Mouse (Mus musculus) skeletal muscle tissue, adult 2 months (tissue): ENCODE measurements at regions not wholly inside any gene's neighbourhood (a gene's known extent, or its start where the extent isn't known, plus 50 kb on each side); places are given as distances from the start of the nearest gene placed in this dataset.

Experiments used
- DNase-seq: peaks from one replicate; pipeline ENCODE4 v3.0.0-alpha.2; 2012; ENCODE audit warnings: low read depth, low spot score

DNA sequence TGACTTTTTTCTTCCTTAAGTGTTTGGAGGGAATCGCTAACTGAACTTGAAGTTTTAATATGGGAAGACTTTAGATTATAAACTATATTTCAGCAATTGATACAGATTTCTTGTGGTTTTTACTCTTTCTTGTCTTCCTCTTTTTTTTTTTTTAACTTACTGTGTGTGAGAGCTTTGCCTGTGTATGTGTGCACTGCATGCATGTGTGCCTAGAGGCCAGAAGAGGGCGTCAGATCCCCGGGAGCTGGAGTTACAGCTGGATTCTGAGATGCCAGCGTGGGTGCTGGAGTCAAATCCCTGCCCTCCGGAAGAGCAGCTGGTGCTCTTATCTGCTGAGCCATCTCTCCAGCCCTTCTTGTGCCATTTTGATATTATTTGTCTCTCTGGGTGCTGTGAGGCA lies 129.6 kb downstream of the Trim33 start:
- no peak for DNase-seq

DNA sequence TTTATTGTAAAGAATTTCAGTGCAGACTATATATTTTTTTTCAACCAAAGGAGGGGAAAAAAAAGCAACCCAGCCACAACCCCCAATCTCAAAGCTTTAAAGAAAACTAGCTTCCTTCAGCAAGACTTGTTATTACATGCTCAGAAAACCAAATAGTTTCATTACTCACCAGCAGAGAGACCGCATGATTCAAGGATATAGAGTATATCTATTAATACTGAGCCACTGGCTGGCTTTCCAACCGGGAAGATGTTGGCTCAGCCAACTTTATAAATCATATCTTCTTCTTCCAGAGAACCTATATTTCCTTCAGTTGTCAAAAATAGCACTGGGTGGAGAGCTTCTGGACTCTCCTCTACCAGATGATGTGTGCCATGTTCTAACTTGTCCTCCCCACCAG lies 133.2 kb downstream of the Trim33 start:
- DNase-seq = no peak

DNA sequence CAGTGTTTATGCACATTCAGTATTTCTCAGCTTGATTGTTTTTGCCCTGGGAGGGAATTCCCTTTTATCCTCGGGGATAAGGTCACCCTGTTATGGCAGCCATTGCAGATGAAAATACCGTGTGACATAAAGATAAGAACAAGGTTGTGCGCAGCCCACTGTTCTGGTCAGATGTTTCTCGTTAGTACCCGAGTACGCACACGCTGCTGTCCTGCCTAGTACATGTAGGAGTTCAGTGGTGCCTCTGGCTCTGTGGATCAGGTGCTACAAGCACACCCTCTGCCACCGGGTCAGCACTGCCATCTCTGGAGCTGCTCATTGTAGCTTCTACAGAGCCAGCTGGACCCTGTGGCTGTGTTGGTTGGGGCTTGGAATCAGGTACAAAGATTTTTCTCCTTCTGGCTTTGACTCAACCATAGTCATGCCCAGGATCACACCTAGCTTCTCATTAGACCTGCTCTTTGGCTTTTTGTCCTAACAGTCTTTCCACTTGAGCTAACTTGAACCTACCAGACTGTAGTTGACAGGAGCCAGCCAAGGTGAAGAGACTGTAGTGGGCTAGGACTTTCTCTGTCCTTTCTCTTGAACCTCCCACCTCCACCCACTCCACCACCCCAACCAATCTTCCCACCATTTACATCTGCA lies 136.1 kb downstream of the Trim33 start:
- no peak for DNase-seq

DNA sequence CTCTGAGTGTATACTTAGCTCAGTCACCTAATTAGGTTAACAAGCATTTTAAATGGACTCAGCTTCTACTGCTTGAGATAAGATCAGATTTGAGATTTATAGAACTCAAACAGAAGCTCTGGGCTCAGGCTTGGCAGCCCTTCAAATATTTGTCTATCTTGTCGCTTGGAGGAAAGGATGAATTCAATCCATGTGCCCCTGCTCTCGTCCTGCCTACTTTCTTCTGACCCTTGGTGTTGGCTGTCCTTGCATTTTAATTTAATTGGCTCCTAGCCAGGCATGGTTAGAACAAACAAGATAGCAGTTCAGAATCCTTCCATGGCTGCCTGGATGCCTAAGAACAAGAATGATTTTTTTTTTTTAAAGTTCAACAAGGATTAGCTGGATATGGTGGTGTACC lies 137.2 kb downstream of the Trim33 start:
- DNase-seq = no peak

DNA sequence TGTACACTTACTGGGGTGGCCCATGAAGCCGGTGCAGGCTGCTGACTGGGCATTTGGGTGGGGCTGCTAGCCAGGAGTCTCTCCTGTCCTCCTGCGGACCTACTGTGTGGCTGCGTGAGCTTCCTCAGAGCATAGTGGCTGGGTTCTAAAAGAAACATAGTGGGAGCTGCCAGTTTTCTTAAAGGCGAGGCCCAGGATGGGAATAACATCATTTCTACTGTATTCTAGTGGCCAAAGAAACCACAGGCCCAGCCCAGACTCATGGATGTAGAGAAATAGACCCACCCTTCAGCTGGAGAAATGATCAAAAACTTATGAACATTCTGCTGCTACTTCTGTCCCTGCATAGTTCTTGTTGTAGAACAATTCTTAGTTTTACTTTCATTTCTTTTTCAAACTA lies 138.7 kb downstream of the Trim33 start:
- DNase-seq = no peak

DNA sequence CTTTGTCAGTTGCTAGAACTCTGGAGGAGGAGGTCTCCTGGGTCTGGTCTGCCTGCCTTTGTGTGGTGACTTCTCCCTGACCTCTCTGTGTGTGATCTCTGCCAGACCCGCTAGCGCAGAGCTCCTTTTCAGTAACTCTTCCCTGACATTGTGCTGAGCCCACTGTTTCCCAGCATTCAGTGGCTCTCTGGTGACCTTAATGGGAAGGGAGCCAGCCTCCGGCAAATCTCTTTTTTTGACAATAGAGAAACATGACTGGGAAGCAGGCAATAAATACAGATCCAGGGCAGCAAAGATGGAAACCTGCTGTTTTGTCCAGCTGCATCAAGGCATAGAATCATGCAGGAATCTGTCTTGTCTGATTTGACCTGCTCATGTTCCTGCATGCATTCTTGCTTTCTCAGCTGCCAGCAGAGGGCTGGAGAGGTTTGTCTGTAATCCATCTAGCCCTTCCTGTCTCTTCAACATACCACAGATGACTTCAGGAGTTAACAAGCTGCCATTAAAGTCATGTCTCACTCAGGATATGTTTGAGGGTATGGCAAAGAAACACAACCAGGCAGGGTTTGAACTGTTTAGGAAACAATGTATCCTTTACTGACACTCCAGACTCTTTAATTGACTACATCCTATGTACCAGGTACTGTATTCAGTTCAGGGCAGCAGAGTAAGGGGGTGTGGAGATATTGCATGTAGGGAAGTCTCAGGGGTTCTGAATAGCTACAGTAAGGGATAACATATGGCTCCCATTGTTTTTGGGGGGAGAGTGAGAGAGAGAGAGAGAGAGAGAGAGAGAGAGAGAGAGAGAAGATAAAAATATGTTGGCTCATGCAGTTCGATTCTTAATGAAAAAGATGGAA lies 140.9 kb downstream of the Trim33 start:
- peak; percentile 25 for DNase-seq

DNA sequence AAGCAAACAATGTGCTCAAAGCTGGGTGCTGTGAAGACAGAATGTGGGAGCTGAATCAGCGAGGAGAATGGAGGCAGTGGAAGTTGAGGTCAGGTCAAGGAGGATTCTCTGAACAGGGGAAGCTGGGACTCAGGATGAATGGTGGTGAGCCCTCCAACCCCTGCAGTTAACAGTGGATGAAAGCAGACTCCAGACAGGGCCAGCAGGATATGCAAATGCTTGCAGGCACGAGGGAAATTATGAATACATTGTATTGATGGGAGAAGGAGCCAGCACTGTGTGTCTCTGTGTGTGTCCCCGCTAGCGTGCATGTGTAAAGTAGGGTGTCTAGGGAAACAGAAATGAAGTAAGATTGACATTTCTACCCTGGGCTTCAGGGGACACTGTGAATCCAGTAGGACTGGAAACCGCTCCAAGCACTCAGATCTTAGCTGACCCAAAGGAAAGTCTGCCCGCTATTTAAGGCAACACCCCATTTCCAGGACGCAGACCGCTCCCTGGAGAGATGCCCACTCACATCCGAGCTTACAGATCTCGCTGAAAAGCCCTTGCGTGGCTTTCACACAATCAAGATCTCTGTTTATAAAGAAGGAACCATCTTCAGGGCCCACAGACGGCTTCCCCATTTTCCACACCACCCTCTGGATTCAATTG lies 141.7 kb downstream of the Trim33 start:
- DNase-seq = no peak

DNA sequence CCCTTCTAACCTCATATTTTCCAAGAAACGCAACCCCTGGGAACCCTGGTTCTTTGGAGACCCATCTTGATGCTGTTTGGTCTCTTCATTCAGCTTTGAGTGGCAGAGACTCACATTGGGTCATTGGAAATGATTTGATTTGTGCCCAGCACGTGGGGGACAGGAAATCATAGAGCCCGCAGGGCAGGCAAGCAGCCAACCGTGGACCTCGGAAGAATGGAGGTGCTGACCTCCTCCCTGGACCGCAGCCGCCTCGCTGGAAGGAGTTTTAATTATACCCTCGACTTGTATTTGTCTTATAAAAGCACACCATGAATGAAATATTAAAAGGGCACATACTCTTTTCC lies 142.2 kb downstream of the Trim33 start:
- no peak for DNase-seq

DNA sequence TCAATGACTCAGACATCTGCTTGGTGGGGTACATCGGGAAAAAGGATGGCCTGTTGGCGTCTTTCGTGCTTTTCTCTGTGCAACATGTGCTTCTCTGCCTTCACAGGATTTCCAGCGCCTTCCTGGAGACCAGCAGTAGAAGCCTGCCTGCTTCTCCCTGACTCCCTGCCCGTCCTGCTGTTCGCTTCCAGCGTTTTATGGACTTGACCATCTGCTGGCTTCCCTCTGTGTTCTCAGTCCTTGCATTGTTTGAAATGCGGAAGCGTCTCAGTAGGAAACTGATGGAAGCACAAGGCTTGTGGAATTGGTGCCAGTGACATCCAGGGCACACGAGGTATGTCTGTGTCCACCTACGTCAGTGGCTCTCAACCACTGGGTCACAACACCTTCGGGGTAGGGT lies 143.7 kb downstream of the Trim33 start:
- DNase-seq = no peak

DNA sequence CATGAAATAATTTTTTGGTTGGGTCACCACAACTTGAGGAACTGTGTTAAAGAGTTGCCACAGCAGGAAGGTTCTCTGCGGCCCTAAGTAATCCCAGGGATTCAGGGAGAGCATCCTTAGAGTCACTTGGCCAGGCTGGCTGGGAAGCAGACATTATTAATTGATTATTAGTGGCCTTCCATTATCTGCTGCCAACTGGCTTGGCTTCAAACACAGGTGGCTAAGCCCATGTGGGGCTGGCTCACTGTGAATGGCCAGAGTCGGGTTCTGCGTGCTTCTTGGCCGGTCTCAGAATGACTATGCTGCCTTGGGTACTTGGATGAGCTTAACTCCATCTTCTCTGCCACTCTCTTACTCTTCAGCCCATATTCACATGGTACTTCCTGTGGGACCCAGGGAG lies 144.2 kb downstream of the Trim33 start:
- no peak for DNase-seq

DNA sequence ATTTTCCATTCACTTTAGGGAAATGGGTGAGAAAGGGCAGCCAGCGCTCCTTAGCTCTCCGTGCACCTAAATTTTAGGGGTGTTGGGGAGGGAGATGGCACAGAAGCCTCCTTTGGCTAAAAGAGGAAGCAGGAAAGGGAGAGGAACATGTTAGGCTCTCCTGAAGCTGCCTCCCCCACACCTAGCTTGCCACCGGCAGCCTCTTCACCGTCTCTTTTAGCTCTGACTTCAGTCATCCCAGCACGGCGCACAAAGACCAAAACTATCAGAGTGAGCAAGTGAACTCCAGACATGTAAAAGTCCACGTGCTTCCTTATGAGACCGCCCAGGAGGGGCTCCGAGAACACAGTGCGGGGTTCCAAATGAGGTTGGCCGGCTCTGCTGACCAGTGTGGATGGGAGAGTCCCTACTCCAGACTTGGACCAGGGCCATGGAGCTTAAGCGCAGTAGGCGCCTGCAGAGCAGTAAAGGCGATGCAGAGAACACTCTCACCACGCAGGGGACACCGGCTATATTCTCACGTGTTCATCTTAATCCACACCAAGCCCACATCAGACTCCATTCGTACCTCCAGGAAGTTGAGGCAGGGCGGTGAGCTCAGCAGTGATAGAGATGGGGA lies 146.8 kb downstream of the Trim33 start:
- DNase-seq = no peak

DNA sequence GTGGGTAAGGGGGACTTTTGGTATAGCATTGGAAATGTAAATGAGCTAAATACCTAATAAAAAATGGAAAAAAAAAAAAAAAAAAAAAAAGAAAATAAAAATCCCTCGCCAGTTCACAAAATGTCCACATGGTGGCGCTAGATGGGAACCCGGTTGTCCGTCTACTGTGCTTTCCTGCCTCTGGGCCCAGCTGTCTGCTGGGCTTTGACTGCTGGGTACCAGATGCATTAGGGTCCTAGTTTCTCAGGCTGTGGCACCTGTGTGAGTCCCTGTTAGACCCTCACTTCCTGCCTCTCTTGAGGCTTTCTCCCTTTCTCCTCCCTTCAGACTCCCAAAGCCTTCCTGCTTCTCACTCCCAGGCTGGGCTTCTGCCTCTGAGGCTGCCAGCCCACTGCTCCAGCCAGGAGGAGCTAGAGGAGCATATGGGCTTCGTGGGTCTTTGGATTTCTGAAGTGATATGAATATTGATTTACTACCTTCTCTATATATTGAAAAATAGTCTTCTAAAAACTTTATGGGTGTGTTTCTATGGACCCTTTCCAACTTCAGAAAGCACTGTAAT lies 145.7 kb upstream of the Syt6 start:
- DNase-seq = no peak

DNA sequence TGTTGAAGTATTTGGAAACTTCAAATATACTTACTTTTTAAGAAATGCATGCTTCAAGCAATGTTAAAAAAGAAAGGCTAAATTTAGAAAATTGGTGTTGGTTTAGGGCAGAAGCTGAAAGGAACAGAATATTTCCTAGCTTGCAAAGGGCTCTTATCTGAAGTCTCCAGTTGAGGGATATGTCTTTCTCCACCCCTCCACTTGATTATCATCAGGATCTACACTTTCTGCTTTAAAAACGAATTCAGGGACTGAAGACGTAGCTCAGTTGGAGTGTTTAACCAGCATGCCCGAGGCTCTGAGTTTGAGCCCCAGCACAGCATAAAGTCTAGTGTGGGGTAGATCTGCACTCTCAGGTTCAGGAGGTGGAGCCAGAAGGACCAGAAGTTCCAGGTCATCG lies 144.9 kb upstream of the Syt6 start:
- no peak for DNase-seq

DNA sequence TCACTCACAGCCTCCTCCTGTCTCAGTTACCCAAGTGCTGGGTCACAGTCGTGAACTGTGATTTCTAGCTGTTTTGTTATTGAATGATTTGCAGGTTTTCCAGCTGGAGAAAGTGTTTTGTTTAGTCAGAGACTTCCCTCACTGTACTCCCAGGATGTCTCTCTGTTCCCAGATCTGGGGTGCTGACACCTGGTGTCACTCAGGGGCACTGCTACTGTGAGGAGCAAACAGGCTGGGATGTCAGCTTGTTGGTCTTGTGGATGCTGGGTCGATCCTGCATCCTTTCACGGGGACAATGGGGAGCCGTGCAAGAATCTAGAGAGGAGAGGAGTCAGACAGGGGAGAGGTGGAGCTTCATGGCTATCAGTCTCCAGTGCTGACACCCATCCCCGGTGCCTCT lies 142.8 kb upstream of the Syt6 start:
- no peak for DNase-seq

DNA sequence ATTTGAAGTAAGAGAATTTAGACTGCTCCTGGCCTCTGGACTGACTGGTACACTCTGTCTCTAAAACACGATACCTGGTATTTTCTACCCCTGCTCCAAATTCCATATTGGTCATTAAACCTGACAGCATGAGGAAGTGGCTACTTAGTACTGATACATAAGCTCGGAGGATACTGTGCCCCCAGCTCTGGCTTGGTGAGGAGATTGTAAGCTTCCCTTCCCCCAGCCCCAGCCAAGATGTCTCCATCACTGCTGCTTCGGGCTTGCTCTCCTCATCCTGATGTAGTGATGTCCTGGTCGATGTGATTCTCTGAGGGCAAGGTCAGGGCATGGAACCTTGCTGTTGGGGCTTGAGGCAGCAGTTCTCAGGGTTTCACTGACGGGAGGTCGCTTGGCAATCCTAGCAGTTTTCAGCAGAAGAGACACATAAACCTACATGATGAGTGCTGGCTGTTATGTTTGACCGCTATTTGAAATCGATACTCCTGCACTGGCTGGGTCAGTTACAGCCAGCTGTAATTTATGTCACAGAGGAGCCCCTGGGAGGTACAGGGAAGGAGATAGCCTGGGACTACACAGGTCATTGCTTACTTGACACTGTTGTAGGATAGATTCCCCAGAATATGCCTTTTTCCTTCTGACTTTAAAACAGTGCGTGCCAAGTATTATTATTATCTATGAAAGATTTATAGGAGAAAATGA lies 138.0 kb upstream of the Syt6 start:
- DNase-seq = no peak

DNA sequence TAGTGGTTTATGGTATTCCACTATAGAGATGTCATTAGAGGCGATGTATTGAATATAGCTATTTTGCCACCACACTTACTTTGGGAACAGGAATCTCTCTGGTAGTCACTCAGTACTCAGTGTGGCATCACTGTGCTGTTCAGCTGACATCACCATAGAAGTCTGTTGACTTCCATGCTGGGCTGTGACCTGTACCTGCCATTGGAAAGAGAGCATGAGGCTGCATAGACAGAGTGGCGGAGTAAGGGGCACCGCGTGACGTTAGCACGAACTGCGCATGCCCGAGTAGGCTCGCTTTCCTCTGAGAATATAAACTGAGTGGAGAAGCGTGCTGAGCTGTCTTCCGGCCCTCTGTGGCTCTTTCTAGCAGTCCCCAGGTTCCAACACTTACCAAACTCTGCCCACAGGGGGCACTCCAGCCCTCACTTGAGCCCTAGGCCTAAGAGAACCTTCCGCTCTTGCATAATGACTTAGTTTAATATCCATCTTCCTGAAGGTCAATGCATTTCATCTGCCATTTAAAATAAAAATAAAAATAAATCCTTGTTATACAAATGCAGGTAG lies 136.2 kb upstream of the Syt6 start:
- no peak for DNase-seq

DNA sequence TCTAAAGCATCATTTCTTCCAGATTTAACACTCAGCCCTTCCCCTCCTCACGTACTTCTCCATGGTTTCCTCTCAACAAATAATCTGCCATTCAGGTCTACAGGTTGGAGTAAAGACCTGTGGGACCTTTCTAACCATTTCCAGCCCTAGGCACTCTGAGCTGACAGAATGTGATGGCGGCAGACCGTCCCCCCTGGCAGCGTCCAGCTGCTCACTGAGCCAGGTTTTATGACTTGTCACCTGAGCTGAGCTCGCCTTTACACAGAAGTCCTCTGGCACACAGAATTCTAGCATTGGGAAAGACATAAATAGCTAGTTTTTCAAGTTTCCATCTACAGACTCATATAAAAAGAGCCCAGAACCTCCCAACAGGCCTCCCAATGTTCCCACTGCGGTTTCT lies 131.8 kb upstream of the Syt6 start:
- DNase-seq = no peak

DNA sequence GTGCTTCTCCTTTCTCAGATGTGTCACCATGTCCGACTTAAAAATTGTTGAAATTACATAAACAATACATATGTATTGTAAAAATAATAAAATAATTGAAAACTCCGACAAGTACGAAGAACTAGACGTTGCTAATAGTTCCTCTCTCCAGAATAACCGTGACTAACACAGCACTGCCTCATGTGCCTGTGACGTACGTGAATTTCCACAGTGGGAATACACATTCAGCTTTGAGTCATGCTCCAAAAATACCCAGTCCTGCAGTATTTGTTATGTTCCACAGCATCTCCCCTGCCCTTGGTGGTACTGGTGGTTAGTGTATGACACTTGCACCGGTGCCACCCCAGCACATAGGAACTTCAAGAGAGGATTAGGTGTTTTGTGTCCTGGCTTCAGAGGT lies 129.2 kb upstream of the Syt6 start:
- no peak for DNase-seq

DNA sequence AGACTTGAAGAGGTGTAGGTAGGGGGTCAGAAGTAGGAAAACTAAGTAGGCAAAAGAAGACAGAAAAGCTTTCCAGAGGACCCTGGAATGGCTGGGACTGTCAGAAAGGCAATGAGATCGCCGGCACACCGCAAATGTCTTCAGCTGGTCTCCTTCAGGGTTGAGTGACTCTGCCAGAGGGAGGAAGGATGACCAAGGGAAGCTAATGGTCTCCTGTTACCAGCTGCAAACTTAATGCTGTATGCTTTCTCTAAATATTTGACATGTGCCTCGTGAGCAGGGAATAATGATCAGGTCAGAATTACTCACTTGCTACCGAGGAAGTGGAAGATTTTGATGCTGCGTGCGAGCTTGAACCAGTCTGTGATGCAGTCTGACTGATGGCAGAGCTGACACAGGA lies 125.2 kb upstream of the Syt6 start:
- no peak for DNase-seq

DNA sequence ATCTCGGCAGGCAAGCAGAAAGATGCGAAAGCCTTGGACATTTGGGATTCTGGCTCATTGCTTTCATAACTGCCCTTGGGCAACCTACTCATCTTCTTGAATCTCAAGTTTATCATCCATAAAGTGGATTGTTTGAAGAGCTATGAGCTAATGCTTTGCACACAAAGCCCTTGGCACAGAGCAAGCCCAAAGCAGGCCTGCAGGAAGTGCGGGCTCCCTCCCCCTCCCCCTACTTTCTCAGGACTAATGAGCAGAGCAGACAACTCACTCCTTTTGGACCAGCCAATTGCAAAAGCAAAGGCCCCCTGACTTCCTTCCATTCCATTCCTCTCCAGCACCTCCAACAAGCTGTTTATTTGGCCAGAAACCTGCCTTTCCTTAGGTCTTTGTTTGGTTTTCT lies 123.1 kb upstream of the Syt6 start:
- no peak for DNase-seq

DNA sequence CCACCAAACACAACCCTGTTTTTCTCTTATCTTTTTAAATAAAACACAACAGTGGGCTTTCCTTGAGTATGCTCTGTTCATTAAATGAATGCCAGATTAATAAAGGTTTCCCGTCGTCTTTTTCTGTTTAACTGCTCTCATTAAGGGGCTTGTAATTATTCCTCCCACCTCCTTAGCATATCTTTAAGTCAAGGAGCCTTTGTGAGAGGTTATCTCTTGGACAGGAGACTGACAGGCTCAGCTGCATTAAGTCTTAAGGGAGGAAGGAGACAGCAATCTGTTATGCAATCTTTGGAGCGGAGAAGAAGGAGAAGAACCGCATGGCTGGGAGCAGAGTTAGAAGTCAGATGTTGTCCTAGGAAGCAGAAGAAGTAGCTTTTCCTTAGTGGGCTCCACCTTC lies 111.3 kb upstream of the Syt6 start:
- no peak for DNase-seq
